Mouse (Mus musculus) urinary bladder, postnatal 10 days (tissue): ENCODE results near the gene Fem1a.
A peak's percentile ranks its signal among the peaks of the same experiment; 100 is the strongest.

Experiments
- DNase-seq: peaks from one replicate; pipeline ENCODE4 v3.0.0; 2022; ENCODE audit warnings: low spot score

Gene Fem1a

DNA sequence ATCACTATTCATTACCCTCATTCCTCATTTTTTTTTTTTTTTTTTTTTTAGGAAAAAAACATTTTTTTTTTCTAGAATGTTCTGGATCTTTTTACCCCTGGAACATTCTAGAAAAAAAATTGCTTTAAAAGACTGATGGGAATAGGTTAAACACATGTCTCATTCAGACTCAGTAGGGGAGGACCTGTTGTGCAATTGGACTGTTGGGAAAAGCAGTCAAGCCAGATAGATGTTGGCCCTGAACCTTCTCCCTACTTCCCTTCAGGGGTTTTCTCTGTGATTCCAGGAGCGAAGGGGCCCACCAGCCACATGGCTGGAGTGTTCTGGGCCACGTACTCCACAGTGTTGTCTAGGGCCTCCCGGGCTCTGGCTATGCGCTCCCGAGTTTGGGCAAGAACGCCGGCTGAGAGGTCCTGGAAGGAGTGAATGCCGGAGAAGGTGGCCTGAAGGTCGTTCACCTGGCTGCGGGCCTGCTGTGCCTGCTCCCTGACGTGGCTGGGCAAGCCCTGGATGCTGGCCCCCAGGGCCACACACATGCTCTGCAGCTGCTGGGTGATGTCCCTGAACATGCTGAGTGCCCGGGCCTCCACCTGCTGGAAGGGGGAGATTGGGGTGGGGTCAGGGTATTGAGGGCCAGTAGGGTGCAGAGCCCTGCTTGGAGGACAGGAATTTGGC, 23.0 kb downstream of the Fem1a start:
- no peak for DNase-seq

DNA sequence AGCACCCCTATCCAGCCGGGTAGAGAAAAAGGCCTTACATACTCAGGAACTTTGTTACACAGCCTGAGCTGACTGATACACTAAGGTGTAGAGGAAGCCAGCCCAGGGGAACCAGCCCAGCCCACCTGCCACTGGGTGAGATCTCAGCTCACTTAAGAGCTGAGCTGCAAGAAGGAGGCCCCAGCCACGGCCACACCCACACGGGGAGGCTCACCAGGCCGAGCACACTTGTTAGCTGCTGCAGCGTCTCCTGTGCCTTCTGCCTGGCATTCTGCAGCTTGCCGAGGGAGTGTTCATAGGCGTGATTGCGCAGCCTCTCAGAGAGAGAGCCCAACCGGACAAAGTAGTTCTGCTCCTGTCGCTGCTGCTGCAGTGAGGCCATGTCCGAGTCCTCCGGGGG, 24.6 kb downstream of the Fem1a start:
- no peak for DNase-seq

DNA sequence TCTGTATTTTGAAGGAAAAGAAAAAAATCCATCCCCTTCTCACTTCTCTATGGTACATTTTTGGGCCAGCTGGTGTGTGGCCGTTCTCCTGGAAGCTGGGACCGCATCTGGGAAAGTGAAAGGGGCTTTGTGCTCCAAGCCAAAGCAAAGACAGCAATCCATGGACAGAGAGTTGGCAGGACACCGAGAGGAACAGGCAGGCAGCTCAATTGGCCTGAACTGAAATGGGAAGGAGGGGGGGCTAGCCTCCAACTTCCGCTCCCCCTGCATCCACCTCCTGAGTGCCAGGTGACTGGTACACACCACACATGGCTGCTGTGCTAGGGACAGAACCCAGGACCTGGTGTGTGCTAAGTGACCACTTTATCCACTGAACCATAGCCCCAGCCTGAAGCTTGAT, 26.2 kb downstream of the Fem1a start:
- no peak for DNase-seq

DNA sequence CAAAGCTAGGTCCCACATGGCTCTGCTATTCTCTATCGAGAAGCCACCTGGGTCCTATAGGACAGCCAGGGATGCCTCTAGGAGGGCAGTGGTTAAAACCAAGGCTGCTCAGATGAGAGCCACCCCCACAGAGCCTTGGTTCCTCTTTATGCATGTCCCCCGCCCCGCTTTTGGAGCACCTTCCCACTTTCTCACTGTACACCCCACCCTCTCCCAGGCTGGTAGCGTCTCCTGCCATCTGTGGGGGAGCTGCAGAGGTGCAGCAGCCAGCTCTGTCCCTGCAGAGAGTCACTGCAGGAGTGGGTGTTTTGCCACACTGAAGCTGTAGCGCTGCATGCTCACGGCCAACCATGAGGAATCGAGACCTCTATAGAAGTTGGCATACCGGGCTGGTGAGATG, 26.7 kb downstream of the Fem1a start:
- no peak for DNase-seq

DNA sequence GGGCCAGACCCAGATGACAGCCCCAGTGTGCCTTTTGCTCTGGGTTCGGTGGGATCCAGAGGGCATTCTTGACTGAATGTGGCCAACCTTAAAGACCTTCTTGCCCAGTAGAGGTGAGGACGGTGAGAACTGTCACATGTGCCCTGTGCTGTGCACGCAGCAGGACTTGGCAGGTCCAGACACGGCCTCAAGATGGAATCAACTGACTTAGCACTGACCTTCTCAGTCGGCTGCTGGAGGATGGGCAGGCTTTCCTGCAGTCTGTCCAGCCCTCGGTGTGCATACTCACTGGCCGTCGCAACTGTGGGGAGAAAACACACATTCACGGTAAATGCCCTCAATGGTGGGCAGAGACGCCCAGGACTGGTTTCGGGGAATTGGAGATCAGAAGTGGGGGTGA, 29.4 kb downstream of the Fem1a start:
- no peak for DNase-seq

DNA sequence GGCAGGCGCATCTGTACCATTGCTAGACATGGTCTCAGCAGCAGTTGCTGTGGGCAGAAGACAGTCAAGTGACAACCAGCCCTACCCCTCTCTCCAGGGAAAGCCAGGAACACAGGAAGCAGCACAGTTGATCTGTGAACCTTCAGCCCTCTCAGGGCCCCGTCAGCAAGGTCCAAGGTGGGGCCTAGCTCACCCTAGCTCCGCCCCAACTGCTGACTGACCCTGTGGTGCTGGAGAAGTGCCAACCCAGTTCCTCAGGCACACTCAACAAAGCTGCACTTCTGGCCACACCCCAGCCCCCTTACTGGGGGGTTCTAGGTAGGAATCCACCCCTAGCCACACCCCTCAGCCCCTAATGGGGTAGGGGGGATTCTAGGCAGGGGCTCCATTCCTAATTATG, 31.2 kb downstream of the Fem1a start:
- DNase-seq = no peak

DNA sequence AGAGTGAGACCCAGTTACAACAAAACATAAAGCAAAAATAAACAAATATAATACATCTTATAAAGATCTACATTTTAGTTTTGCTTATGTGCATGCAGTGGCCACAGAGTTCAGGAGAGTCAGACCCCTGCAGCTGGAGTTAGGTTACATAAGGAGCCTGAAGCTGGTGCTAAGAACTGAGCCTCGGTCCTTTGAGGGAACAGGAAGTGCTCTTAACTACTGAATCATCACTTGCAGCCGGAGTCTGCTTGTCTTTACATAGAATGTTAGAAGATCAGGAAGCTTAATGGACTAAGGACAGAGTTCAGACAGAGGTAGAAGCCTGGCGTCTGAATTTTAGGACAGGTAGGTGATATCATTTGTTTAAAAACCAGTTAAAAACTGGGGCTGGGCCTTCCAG, 32.3 kb downstream of the Fem1a start:
- DNase-seq = no peak

DNA sequence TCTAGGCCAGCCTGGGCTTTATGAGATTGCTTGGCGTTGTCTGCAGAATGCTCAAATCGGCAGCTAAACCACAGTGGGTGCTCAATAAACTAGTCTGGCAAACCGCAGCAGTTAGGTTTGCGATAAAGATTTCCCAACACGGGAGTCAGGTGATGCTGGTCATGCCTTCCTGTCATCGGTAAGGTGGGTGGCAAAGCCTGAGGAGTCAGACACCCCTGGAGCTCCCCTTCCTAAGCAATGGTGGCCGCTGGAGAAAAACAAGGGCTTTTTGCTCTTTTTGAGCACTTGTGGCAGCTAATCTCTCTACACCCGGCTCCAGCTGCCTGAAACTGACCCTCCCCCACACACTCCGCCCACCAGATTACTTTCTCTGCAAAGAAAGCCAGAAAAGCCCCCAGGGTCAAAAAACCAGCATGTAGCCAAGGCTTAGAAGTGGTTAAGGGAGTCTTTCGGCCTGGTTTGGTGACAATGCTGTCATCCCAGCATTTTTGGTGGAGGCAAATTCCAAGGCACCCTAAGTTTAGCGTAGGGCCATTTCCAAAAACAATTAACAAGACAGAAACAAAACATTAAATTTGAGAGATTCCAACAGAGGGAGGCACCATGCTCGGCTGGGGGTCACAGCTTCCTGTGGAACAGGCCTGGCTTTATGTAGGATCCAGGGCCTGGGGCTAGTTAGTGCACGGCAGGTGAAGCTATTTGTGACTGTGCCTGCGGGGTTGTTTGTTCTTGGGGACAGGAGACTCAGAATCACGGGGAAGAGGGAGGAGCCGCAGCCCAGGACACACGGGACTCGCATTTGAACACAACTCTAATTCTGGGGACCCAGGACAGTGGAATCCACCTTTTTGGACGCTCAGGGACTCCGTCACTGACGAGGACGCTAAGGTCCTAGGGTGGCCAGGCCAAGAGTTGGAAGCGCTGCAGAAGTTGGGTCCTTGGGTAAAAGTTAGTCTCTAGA, 33.0 kb downstream of the Fem1a start:
- DNase-seq = no peak

DNA sequence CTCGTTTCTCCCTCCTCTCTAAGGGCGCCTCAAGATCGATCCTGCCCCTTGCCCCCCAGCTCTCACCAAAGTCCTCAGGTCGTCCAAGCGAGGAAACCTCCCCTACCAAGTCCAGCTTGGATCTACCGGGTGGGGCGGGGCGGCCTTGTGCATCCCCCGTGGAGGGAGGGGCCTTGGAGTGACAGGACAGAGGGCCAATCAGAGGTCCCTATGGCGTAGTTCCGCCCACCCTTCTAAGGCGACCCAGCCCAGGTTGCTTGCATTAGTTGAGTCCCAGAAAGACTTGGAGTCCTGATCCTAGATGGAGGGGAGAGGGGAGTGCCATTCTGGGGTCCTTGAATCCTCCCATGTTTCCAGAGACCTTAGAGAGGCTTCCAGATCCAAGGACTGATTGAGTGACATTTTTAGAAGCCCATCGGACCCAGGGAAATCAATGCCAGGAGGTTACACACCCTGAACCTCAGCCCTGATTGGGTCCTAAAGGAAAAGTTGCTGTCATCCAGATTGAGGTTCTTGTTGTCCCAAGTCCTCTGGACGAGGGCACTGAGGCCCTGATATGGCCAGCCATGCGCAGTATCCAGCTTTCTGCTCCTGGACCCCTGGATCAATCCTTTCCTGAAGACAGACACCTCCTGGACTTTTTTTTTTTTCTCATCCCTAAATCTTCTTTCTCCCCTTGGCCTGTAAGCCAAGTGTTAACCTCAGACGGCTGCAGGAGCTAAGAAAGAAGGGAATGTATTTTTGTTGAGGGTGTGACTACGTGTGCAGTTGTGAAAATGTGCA, 34.0 kb downstream of the Fem1a start:
- peak; percentile 97 for DNase-seq

DNA sequence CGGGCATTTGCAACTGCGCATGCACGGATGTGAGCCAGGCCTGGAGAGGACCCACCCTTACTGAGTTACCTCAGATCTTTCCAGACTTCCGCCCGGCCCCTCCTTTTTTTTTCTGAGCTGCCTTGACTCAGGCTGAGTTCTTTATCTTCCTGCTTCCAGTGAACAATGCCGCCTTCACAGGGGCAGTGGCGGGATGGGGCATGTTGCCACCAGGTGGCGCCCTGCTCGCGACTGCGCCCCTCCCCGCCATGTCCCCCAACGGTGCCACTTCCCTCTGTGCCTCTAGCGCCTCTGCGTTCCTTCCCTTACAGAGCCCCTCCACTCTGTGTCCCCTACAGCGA, 34.5 kb downstream of the Fem1a start:
- peak; percentile 70 for DNase-seq

DNA sequence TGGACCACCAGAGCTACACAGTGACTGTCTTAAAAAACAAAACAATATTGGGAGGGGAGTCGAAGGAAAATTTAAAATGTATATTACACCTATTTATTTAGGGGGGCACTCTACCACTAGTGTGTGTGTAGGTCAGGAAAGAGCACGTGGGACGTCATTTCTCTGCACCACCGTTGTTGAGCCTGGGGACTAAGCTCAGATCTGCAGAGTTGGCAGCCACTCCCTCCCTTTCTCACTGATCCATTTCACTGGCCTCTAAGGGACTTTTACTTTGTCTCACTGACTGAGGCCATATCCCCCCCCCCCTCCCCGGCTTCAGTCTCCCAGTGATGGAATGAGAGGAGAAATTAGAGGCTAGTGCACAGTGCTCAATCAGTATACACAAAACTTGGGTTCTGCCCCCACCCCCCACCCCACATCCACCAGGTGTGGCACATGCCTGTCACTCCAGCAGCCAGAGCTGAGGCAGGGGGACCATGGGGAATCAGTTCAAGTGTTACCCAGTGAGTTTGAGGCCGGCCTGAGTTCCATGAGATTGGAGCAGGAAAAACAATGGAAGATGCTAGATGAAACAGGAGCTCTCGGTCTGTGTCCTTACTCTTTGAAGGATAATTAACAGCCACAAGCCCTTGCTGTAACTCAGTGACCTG, 35.3 kb downstream of the Fem1a start:
- no peak for DNase-seq

DNA sequence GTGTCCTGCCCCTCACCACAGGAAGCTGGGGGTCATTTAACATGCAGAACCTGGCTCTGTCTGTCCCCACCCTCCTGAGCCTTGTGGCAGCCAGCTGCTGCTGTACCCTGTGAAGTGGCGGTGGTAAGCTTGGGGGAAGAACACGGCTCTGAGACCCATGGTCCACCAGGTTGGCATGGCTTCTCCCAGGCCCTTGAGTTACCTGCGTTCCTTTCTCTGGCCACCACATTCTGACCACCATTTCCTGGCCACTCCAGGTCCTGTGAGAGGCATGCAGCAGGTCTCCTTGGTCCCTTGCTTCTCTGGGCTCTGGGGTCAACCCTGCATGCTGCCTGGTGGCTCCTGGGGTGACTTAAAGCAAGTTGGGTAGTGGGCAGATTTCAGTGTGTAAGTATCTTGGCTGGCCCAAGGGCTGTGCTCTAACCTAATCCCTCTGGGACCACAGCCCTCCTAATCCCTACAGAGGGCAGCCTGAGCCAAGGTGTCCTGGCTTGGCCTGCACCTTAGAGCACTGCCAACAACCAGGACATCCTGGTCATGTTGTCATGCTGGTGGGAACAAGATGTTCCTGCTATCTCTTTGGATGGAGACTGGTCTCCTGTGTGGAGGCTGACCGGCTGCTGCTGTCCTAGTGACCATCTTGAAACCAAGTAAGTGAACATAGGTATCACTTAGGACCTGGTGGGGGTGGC, 36.1 kb downstream of the Fem1a start, which contains the start of gene Plin3:
Gene Plin3, minus strand, starts transcription at position 343 of the 692 bp plus-strand sequence.
- no peak for DNase-seq

DNA sequence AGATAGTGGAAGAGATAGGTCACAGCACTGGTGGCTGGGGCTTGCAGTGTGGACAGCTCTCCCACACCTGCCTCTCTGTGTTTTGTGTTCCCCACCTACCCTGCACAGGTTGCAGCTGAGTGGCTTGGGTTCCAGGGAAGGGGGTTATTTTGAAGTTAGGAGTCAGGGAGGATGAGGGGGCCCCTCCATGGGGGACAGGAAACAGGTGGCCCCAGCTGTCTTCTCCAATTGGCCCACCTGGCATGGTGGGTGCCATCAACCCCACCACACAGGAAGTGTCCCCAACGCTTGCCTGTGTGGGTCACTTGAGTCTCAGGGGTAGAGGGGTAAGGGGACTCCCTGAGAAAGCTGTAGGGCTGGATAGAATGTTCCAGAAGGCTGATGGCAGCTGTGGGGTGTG, 36.7 kb downstream of the Fem1a start:
- no peak for DNase-seq

DNA sequence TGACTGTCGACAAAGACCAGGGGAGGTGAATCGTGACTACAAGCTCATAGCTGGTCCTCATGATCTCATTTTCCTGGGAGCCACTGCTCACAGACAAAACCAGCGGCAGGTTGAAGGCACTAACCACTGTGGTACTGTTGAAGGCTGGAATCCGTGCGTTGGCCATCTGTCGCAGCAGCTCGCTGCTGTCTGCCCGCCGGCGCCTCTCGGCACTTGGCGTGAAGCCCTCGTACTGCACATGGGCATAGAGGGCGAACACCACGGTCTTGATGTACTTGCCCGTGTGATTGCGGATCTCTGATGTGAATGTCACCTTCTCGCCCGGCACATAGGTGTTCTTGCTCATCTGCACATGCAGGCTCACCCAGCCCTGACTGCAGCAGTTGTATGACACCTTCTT, 37.6 kb downstream of the Fem1a start:
- DNase-seq = no peak

DNA sequence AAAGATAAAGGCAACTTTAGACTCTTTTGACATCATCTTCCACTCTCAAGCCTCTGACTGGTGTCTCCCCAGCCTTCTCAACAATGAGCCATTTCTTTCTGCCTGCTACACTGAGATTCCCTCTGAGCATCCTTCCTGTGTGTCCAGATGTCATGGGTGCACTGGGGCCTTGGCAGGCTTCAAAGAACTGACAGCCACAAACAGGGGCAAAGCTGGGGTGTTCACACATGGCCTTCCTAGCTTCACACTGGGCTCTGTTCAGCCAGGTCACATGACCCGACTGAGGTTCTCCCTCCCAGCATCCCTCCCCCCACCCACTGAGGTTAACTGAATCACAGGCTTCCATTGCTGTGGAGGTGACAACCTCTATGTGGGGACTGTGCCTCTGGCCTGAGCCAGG, 39.6 kb downstream of the Fem1a start:
- DNase-seq = no peak

DNA sequence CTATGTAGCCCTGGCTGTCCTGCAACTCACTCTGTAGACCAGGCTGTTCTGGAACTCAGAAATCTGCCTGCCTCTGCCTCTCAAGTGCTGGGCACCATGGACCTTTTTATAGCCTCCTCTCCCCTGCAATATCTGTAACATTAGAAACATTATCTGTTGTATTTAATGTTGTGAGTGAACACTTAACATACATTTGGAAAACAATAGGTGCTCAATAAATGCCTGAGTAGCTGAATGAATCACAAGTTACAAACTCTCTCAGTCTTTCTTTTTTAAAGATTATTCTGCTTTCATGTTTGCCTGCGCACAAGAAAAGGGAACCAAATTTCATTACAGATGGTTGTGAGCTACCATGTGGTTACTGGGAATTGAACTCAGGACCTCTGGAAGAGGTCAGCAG, 41.6 kb downstream of the Fem1a start:
- no peak for DNase-seq

DNA sequence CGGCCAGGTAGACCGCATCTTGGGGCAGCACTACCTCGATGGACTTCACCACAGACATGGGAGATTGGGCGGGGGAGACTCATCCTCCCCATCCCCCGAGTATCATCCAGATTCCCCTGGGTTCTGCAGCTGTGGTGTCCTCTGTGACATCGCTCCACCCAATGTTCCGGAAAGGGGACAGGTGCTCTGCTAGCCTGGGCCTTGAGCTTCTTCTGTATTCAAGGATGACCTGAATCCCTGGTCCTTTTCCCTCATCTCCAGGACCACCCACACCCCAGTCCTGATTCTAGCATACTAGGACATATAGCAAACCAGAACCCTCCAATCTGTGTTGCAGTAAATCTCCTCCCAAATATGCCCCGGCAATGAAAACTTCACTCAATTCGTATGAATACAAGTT, 43.6 kb downstream of the Fem1a start, which contains the start of gene Arrdc5:
Gene Arrdc5, minus strand, starts transcription at position 101 of the 400 bp plus-strand sequence.
- no peak for DNase-seq

DNA sequence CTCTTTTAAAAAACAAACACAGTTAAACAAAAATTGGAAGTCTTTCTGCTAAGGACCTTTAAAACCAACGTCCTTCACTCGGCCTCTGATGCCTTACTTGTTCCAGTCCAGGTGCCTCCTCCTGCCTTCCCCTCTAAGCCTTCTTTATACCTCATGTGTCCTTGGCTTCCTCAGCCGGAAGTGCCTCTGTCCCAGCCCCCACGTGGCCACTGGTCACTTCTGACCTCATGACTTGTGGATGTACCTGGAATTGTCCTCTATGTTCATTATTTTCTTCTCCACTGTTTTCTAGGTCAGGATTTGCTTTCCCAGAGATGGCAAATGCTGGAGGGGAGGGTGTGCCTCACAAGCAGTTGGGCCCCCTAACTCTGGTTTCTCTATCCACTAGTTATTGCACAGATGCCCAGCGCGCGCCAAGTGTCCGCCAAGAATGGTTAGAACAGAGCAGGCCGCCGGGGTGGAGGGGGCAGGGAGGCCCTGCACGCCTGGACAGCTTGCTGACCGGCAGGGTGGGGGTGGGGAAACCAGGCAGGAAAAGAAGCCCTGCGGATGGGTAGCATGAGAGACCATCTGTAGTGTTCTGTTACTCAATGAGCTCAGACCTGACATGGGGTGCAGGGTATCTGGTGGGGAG, 45.9 kb downstream of the Fem1a start:
- no peak for DNase-seq

DNA sequence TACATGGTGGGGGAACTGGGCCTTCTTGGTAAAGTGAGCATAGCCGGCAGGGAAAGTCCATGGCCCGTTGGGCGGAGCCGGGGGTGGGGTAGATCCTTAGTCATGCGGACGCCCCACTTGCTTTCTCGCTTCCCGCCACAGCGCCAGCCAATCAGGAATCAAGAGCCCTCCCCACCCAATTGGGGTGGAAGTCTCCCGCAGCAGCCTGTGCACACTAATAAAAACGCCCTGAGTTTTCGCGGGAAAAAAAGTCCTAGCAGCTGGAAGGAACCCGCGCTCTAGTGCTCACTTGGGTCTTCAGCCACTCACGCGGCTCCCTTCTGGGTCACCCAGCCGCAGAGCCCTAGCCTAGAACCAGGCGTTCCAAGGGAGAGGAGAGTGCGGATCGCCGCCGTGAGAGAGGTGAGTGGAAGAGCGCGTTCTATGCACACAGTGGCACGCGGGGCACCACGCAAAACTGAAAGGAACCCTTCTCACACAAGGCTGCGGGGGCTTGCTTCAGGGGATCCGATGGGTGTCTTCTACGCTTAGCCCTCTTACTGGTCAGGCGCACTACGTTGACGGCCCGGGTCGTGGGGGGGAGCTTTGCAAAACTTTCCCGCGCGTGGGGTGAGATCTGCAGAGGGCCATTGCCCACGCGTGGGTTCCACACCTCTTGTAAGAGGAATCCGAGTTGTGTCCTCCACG, 46.7 kb downstream of the Fem1a start, which contains the start of gene Uhrf1:
Gene Uhrf1, plus strand, starts transcription at position 162 of the 687 bp plus-strand sequence.
- no peak for DNase-seq
